Mouse (Mus musculus): ENCODE data around the gene Tmx1.

The Tmx1 gene

GRCm38 (mm10) chr12:70452726-70453645 is at the start of gene Tmx1:
Tmx1 (plus strand) TSS chr12:70453095.
- peak; percentile 97 for DNase-seq

- DNase-seq = no peak
These were observed 48.6 kb upstream of the Tmx1 start for GRCm38 (mm10) chr12:70404327-70404726.

GRCm38 (mm10) chr12:70408396-70408795 is 44.5 kb upstream of the Tmx1 start:
- DNase-seq = no peak

GRCm38 (mm10) chr12:70409600-70409999 is 43.3 kb upstream of the Tmx1 start:
- no peak for DNase-seq

- DNase-seq = no peak
These were observed 32.7 kb upstream of the Tmx1 start for GRCm38 (mm10) chr12:70420216-70420615.

- no peak for DNase-seq
These were observed 31.9 kb upstream of the Tmx1 start for GRCm38 (mm10) chr12:70421028-70421427.

- DNase-seq = no peak
These were observed 30.4 kb upstream of the Tmx1 start for GRCm38 (mm10) chr12:70422322-70423118.

- no peak for DNase-seq
These were observed 25.0 kb upstream of the Tmx1 start for GRCm38 (mm10) chr12:70427885-70428284.

GRCm38 (mm10) chr12:70429637-70430036 is 23.3 kb upstream of the Tmx1 start:
- DNase-seq = no peak

GRCm38 (mm10) chr12:70430307-70430950 is 22.5 kb upstream of the Tmx1 start:
- peak in 1 of 2 experiments; percentile 5 for DNase-seq

GRCm38 (mm10) chr12:70431428-70431827 is 21.5 kb upstream of the Tmx1 start:
- DNase-seq = no peak

GRCm38 (mm10) chr12:70449961-70450360 is 2.9 kb upstream of the Tmx1 start:
- DNase-seq = no peak

- DNase-seq = no peak
These were observed 1.4 kb upstream of the Tmx1 start for GRCm38 (mm10) chr12:70451533-70451932.

GRCm38 (mm10) chr12:70452143-70452542 is 752 bp upstream of the Tmx1 start:
- DNase-seq = no peak

- DNase-seq = no peak
These were observed 2.3 kb downstream of the Tmx1 start for GRCm38 (mm10) chr12:70455226-70455625.

- no peak for DNase-seq
These were observed 6.7 kb downstream of the Tmx1 start for GRCm38 (mm10) chr12:70459546-70459945.

GRCm38 (mm10) chr12:70464016-70464415 is 11.1 kb downstream of the Tmx1 start:
- no peak for DNase-seq

GRCm38 (mm10) chr12:70475336-70475735 is 22.4 kb downstream of the Tmx1 start:
- no peak for DNase-seq

GRCm38 (mm10) chr12:70476884-70477576 is 24.1 kb downstream of the Tmx1 start:
- DNase-seq = peak in 1 of 2 experiments; percentile 24

GRCm38 (mm10) chr12:70477593-70478287 is 24.8 kb downstream of the Tmx1 start:
- peak; percentile 42 to 54 for DNase-seq

GRCm38 (mm10) chr12:70485956-70486355 is 33.1 kb downstream of the Tmx1 start:
- DNase-seq = no peak
